Mouse (Mus musculus): ENCODE data around the gene Serpinb1c. TPM values are rescaled to one million over a fixed set of nuclear protein-coding genes. Genes with fewer than 3 reads are reported as not detected.
"Not testable (repeated sequence)": the region's sequence is repeated elsewhere in the genome, so short reads cannot be mapped to it uniquely, and the experiment has no call there.

The Serpinb1c gene
- polyA plus RNA-seq, 1 experiment = 0.08 TPM

DNA sequence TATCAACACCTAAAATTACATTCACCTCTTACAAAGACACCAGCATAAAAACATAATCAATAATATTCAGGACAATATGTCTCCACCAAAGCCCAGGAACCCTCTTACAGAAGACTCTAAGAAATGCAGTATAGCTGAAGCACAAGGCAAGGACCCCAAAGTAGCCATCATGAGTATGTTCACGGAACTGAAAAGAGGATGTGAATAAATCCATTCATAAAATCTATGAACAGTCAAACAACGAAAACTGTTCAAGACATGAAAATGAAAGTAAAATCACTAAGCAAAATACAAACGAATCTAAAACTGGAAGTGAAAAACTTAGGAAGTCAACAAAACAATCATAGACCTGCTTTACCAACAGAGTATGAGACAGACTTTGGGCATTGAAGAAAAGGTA is 10.2 kb upstream of the Serpinb1c start:
- Histone ChIP-seq H3K4me2 (ENCODE audit: low read depth) (no peak overlapping the region), H3K4me3 (no peak overlapping the region), H3K27me3 (ENCODE audit: control insufficient read depth, insufficient read depth, insufficient read length) (no peaks in the 10 kb centered on the region), H3K36me3 (ENCODE audit: control insufficient read depth, insufficient read depth) (no peaks in the 10 kb centered on the region), H3K79me2 (ENCODE audit: control insufficient read depth, insufficient read depth) (no peaks in the 10 kb centered on the region), H3ac (ENCODE audit: control insufficient read depth, insufficient read length) (no peak overlapping the region)
- TF ChIP-seq TCF3 (IDR thresholded peaks at IDR 0.05; ENCODE audit: insufficient read length, low read depth) (no peak), POLR2A (IDR thresholded peaks at IDR 0.05; ENCODE audit: insufficient read length, low read depth) (no peak), POLR2AphosphoS2 (IDR thresholded peaks at IDR 0.05; ENCODE audit: insufficient read length, low read depth) (no peak), MYOG (IDR thresholded peaks at IDR 0.05; ENCODE audit: control insufficient read depth in 1 of 3, insufficient read depth in 1 of 3, insufficient read length in 2 of 3, low read depth in 2 of 3) (no peak), TCF12 (IDR thresholded peaks at IDR 0.05; ENCODE audit: insufficient read depth, poor library complexity, severe bottlenecking) (no peak), REST (IDR thresholded peaks at IDR 0.05; ENCODE audit: insufficient read depth, insufficient read length) (no peak), CEBPB (IDR thresholded peaks at IDR 0.05; ENCODE audit: insufficient read depth, poor library complexity, severe bottlenecking) (no peak)

DNA sequence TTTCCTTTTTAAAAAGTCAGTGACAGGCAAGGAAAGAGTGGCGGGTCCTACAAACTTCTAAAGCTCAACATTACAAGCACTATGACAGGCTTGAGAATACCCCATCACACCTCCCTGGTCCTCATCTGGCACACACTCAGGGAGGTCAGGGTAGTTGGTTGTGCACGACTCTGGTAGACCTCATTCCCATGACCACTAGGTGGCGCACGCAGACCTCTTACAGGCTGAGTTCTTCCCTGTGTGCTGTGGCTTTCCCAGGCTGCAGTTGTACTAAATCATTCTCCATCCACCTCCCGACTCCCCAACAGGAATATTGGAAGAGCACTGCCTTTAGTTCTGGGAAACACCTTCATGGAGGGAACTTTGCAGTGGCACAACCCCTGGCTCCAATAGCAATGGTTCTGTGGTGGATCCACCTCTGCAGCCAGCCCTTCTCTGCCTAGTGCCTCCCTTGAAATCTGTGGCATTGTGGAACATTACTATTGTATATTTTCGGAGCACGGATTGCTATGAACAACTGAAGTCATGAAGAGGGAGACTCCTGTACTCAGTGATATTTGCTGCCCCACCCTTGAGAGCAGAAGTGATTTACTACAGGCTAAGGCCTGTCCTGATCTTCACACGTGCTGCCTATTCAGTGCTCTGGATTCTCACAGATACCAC is 5.3 kb upstream of the Serpinb1c start:
- Histone ChIP-seq H3K27me3 (ENCODE audit: control insufficient read depth, insufficient read depth, insufficient read length) (no peaks in the 10 kb centered on the region), H3K79me2 (ENCODE audit: control insufficient read depth, insufficient read depth) (no peaks in the 10 kb centered on the region), H3ac (ENCODE audit: control insufficient read depth, insufficient read length) (no peak overlapping the region), H3K4me2 (ENCODE audit: low read depth) (peak overlapping the region; percentile 52), H3K36me3 (ENCODE audit: control insufficient read depth, insufficient read depth) (no peaks in the 10 kb centered on the region), H3K4me3 (no peak overlapping the region)
- TF ChIP-seq POLR2AphosphoS2 (IDR thresholded peaks at IDR 0.05; ENCODE audit: insufficient read length, low read depth) = no peak
- no peak for TF ChIP-seq CEBPB (IDR thresholded peaks at IDR 0.05; ENCODE audit: insufficient read depth, poor library complexity, severe bottlenecking)
- TF ChIP-seq TCF3 (IDR thresholded peaks at IDR 0.05; ENCODE audit: insufficient read length, low read depth) = no peak
- no peak for TF ChIP-seq USF1 (IDR thresholded peaks at IDR 0.05; ENCODE audit: low read depth)
- no peak for TF ChIP-seq MYOG (IDR thresholded peaks at IDR 0.05; ENCODE audit: control insufficient read depth in 1 of 3, insufficient read depth in 1 of 3, insufficient read length in 2 of 3, low read depth in 2 of 3)
- no peak for TF ChIP-seq MAX (IDR thresholded peaks at IDR 0.05; ENCODE audit: low read depth)
- TF ChIP-seq TCF12 (IDR thresholded peaks at IDR 0.05; ENCODE audit: insufficient read depth, poor library complexity, severe bottlenecking) = no peak
- TF ChIP-seq E2F4 (IDR thresholded peaks at IDR 0.05; ENCODE audit: insufficient read depth) = no peak

DNA sequence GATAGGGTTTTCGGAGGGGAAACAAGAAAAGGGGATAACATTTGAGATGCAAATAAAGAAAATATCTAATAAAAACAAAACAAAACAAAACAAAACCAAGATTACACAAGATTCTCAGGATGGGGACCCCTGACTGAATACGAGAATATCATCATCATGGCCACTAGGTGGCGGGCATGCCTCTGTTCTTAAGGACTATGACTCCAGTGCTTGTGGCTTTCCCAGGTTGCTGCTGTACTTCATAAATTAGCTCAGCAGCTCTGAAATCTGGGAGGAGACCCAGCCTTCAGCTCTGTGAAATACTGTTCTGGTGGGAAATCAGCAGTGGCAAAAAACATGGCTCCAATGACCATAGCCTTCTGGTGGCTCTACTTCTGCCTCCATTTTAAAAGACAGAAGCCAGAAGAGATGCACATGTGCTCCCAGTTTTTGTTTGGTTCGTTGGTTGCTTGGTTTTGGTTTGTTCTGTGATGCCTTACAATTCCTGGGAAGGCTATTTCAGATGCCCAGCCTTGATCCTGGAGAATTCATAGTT is 4.5 kb upstream of the Serpinb1c start:
- TF ChIP-seq POLR2A (IDR thresholded peaks at IDR 0.05; ENCODE audit: insufficient read length, low read depth) (no peak), CEBPB (IDR thresholded peaks at IDR 0.05; ENCODE audit: insufficient read depth, poor library complexity, severe bottlenecking) (0 out of 2 replicates have a peak, but pooled peaks have one; percentile 11), MAX (IDR thresholded peaks at IDR 0.05; ENCODE audit: low read depth) (no peak)
- H3K4me2 ChIP-seq (ENCODE audit: low read depth) = peak overlapping the region; percentile 52
- H3K4me3 ChIP-seq = no peak overlapping the region
- H3K79me2 ChIP-seq (ENCODE audit: control insufficient read depth, insufficient read depth) = no peaks in the 10 kb centered on the region
- no peaks in the 10 kb centered on the region for H3K27me3 ChIP-seq (ENCODE audit: control insufficient read depth, insufficient read depth, insufficient read length)
- H3K36me3 ChIP-seq (ENCODE audit: control insufficient read depth, insufficient read depth) = no peaks in the 10 kb centered on the region
- H3ac ChIP-seq (ENCODE audit: control insufficient read depth, insufficient read length) = no peak overlapping the region

DNA sequence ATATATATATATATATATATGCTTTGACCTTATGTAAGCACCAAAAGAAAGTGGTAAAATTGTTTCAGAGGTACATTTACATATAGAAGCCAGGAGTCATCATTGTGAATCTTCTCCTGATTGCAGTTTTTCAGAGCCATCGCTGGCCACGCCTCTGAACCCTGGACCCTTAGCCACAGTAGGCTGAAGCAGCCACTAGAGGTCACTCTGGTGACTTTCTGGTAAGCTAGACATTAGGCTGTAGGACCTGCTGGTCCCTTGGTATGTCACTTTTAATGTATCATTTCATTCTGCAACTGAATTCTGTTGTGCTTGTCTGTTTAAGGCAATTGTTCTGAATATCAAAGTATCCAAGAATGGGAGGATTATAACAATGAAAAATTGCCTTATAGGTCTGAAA is 2.6 kb upstream of the Serpinb1c start:
- no peaks in the 10 kb centered on the region for H3K27me3 ChIP-seq (ENCODE audit: control insufficient read depth, insufficient read depth, insufficient read length)
- H3ac ChIP-seq (ENCODE audit: control insufficient read depth, insufficient read length) = no peak overlapping the region
- H3K79me2 ChIP-seq (ENCODE audit: control insufficient read depth, insufficient read depth) = no peaks in the 10 kb centered on the region
- H3K4me3 ChIP-seq = no peak overlapping the region
- TF ChIP-seq MYOG (IDR thresholded peaks at IDR 0.05; ENCODE audit: control insufficient read depth in 1 of 3, insufficient read depth in 1 of 3, insufficient read length in 2 of 3, low read depth in 2 of 3) = no peak
- no peak for TF ChIP-seq USF1 (IDR thresholded peaks at IDR 0.05; ENCODE audit: low read depth)
- TF ChIP-seq REST (IDR thresholded peaks at IDR 0.05; ENCODE audit: insufficient read depth, insufficient read length) = no peak
- TF ChIP-seq POLR2A (IDR thresholded peaks at IDR 0.05; ENCODE audit: insufficient read length, low read depth) = no peak
- TF ChIP-seq POLR2AphosphoS2 (IDR thresholded peaks at IDR 0.05; ENCODE audit: insufficient read length, low read depth) = no peak
- TF ChIP-seq MAX (IDR thresholded peaks at IDR 0.05; ENCODE audit: low read depth) = no peak
- TF ChIP-seq E2F4 (IDR thresholded peaks at IDR 0.05; ENCODE audit: insufficient read depth) = no peak
- TF ChIP-seq MYOD1 (IDR thresholded peaks at IDR 0.05; ENCODE audit: control insufficient read depth in 1 of 3, insufficient read length in 2 of 3, low read depth in 2 of 3) = no peak
- no peak for TF ChIP-seq SRF (IDR thresholded peaks at IDR 0.05; ENCODE audit: control insufficient read depth, insufficient read length, low read depth)
- TF ChIP-seq TCF12 (IDR thresholded peaks at IDR 0.05; ENCODE audit: insufficient read depth, poor library complexity, severe bottlenecking) = no peak
- TF ChIP-seq TCF3 (IDR thresholded peaks at IDR 0.05; ENCODE audit: insufficient read length, low read depth) = no peak
- no peak for TF ChIP-seq CEBPB (IDR thresholded peaks at IDR 0.05; ENCODE audit: insufficient read depth, poor library complexity, severe bottlenecking)
- no peak overlapping the region for H3K4me2 ChIP-seq (ENCODE audit: low read depth)
- no peaks in the 10 kb centered on the region for H3K36me3 ChIP-seq (ENCODE audit: control insufficient read depth, insufficient read depth)

DNA sequence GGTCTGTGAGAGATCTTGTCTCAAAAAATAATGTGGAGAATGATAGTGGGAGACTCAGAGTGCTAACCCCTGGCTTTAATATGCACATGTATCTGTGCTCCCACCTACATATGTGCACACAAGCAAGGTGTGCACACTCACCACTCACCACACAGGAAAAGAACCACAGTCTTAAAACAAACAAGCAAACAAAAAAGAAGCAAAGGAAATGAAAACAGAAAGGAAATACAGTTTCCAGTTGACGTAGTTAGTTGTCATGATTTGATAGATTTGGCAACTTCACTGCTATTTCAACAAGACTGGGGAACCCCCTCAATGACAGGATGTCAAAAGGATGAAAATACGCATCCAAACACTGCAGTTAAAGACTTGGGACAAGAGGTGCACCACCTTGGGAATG is 1.1 kb upstream of the Serpinb1c start:
- not testable (repeated sequence) for H3ac ChIP-seq (ENCODE audit: control insufficient read depth, insufficient read length); H3K79me2 ChIP-seq (ENCODE audit: control insufficient read depth, insufficient read depth); H3K27me3 ChIP-seq (ENCODE audit: control insufficient read depth, insufficient read depth, insufficient read length); H3K4me2 ChIP-seq (ENCODE audit: low read depth); H3K36me3 ChIP-seq (ENCODE audit: control insufficient read depth, insufficient read depth); H3K4me3 ChIP-seq

All from myocyte (in vitro differentiated cells).